Mouse (Mus musculus) forebrain, embryonic 14.5 days (tissue): ENCODE measurements around the gene Dnajb1. TPM values are rescaled to one million over a fixed set of nuclear protein-coding genes. Genes with fewer than 3 reads are reported as not detected.

Experiments
- polyA plus RNA-seq: library from polyadenylated mRNA; unstranded; fragments of >200 nt; fragmentation: Nextera tagmentation; extraction: Ambion mirVana; gene quantifications from 2 replicates; pipeline ENCODE4 v1.2.1, GENCODE M21; 2014

The Dnajb1 gene
- polyA plus RNA-seq, 1 experiment from 2014 or later = 30.1 TPM

Other genes with a start within 250 kb of the Dnajb1 start
- gene Clgn, start 218.3 kb upstream of the Dnajb1 start, polyA plus RNA-seq = 5.0 and 5.1 TPM in 2 replicates
- 232 and 263 TPM in 2 replicates for gene Scoc, start 149.8 kb upstream of the Dnajb1 start, polyA plus RNA-seq
- not detected in 2 replicates for gene Olfr370, start 72.4 kb upstream of the Dnajb1 start, polyA plus RNA-seq
- gene Ndufb7, start 41.5 kb upstream of the Dnajb1 start, polyA plus RNA-seq = 370 and 449 TPM in 2 replicates
- gene Tecr, start 222 bp upstream of the Dnajb1 start, polyA plus RNA-seq = 806 and 815 TPM in 2 replicates
- gene Gipc1, start 44.5 kb downstream of the Dnajb1 start, polyA plus RNA-seq = 108 and 122 TPM in 2 replicates
- gene Ptger1, start 58.5 kb downstream of the Dnajb1 start, polyA plus RNA-seq = 0.27 and 0.63 TPM in 2 replicates
- gene Pkn1, start 91.0 kb downstream of the Dnajb1 start, polyA plus RNA-seq = 20.9 and 21.9 TPM in 2 replicates
- 120 and 133 TPM in 2 replicates for gene Ddx39, start 107.0 kb downstream of the Dnajb1 start, polyA plus RNA-seq
- 9.3 and 12.4 TPM in 2 replicates for gene Adgre5, start 133.1 kb downstream of the Dnajb1 start, polyA plus RNA-seq